Mouse (Mus musculus) adrenal gland, postnatal 10 days (tissue): ENCODE results near the gene Csad. TPM values are rescaled to one million over a fixed set of nuclear protein-coding genes. Genes with fewer than 3 reads are reported as not detected.
A peak's percentile ranks its signal among the peaks of the same experiment; 100 is the strongest.
"Not testable (repeated sequence)": the region's sequence is repeated elsewhere in the genome, so short reads cannot be mapped to it uniquely, and the experiment has no call there.

ENCODE experiments used
- DNase-seq: peaks from one replicate; pipeline ENCODE4 v3.0.0; 2021; ENCODE audit warnings: mixed read lengths
- total RNA-seq, 2 experiments: library from RNA; stranded (reverse); gene quantifications; 2 replicates each; pipeline ENCODE4 v1.2.3; 2021

The Csad gene
- total RNA-seq, 2 experiments from 2014 or later, result 155 to 156 TPM

DNA sequence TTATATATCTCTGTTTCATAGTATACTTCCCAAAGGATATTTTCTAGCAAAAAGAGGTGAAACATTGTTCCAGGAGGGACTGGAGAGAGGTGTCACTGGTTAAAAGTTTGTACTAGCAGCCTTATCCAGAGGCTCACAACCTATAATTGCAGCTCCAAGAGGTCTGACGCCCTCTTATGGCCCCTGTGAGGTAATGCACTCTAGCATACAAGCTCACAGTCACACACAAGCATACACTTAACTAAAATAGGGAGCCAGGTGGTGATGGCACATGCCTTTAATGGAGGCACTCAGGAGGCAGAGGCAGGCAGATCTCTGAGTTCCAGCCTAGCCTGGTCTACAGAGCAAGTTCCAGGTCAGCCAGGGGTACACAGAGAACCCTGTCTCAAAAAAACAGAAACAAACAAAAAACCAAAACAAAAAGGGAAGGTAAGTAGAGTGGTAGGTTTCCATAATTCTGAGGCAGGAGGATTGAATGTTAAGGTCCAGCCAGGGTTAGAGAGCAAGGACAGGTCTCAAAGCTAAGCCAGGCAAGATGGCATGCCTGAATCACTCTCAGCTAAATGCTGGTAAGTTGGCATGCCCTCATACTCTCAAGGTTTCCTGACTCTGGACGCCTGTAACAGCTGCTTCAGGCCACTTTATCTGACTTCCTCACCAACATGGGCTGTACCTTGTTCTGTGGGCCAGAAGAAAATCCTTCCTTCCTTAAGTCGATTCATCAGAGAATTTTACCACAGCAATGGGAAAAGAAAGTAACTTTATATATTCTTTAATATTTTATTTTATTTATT, 40.4 kb downstream of the Csad start:
- DNase-seq, result no peak

DNA sequence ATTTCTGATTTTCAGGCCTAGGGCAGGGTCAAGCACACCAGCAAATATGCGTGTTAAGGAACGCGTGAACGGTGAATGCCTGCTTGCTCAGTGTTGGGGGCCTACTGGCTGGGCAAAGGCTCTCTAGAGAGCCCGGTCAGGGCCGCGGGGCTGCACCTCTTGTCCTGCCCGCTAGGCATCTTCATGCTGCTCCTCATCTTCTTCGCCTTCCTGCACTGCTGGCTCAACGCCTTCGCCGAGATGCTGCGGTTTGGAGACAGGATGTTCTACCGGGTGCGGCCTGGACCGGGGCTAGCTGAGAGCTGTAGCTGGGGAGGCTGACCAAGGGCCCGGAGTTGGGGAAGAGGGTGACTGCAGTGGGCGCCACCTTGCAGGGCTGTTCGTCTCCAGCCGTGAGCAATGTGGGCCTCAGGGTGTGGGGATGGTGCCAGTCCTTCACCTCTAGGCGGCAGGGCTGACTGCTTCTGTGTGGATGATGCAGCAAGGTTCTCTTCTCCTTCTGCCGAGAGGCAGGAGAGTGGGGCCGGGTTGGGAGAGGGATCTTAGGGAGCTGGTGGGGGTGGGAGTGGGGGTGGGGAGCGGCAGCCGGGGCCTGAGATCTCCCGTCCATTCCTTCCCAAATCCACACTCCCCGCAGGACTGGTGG, 44.0 kb downstream of the Csad start:
- no peak for DNase-seq

DNA sequence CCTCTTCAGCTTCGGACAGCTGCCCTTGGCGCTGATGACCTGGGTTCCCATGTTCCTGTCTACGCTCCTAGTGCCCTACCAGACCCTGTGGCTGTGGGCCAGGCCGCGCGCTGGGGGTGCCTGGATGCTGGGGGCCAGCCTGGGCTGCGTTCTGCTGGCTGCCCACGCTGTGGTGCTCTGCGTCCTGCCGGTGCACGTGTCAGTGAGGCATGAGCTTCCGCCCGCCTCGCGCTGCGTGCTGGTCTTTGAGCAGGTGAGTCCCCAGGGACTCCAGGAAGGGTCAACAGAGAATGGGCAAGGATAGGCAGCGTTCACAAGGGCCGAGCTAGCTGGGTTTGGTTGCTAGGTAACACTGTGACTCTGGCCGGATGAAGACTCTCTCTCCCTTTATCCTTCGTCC, 47.7 kb downstream of the Csad start:
- no peak for DNase-seq

DNA sequence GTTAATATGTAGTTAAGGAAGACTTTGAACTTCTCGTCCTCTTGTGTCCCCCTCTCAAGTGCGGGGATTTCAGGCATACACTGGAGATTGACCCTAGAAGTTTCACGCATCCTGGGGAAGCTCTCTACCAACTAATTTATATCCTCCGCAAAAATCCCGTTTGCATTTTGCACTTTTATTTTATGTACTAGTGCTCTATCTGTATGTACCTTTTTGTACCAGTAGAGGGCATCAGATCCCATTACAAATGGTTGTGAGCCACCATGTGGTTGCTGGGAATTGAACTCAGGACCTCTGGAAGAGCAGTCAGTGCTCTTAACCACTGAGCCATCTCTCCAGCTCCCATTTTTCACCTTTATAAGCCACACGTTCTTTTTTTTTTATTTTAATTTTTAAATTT, 49.5 kb downstream of the Csad start:
- DNase-seq, result not testable (repeated sequence)

DNA sequence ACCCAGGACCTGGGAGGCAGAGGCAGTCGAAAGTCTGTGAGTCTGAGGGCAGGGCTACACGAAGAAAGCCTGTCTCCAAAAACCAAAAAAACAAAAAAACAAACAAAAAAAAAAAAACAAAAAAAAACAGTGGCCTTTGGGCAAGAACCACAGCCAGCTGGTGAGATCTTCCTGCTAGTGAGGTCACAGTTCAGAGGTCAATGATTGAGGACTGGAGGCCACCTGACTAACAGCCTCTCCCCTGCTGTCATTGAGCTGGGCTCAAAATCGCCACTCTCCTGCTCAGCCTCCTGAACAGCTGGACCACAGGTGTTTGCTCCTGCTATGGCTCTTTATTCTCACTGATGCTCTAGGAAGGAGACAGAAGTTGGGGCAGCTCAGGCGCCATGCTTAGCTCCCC, 51.9 kb downstream of the Csad start:
- no peak for DNase-seq

DNA sequence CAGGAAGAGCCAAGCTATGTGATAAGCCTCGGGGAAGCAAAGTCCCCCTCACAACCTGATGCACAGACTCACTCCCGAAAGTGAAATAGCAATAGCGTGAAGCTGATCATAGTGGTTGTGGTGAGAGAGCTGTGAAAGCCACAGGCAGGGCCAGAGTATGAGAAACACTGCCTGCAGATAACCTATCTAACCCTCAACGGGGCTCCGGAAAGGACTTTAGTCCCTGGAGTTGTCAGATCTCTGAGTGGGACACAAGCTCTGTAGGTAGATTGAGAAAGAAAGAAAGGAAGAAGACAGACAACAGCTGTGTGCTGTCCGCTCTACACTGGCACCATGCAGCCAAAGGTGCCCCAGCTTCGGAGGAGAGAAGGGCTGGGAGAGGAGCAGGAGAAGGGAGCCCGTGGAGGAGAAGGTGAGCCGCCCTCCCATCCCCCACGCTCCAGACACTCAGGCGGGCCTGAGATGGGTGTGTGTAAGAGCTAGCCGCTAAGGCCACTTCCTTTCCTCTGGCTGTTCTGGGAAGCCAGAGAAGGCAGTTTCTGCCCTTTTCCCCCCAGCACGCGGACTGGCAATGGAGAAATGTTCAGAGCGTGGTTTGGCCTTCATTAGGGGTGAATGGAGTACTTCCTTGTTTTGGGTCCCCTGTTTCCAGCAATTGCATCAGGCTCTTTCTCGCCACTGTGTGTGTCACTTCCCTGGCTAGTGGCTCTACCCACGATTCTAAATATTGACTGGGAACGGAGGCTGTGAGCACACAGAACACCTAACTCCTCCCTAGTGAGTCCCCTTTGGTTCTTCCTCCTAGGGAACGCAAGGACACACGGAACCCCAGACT, 54.0 kb downstream of the Csad start, which contains the start of gene Soat2:
Soat2 (plus strand) TSS at position 226 of the 835 bp plus-strand sequence.
- peak; percentile 48 for DNase-seq

DNA sequence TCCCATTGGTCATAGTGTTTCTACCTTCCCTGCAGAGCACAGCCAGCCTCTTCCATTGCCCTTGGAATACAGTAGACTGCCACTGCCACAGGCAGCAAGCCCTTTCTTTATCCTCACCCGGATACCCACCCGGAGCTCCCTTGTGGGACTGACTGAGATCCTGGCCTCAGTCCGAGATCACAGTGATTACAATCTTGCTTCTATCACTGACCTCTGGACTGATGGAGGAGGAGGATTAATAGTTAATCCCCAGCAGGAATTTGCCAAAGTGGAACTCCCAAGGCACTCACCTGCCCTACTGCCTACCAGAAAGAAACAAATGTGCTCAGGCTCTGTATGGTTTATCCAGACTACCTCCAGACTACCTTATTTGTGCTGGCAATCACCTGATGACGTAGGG, 55.0 kb downstream of the Csad start:
- no peak for DNase-seq

DNA sequence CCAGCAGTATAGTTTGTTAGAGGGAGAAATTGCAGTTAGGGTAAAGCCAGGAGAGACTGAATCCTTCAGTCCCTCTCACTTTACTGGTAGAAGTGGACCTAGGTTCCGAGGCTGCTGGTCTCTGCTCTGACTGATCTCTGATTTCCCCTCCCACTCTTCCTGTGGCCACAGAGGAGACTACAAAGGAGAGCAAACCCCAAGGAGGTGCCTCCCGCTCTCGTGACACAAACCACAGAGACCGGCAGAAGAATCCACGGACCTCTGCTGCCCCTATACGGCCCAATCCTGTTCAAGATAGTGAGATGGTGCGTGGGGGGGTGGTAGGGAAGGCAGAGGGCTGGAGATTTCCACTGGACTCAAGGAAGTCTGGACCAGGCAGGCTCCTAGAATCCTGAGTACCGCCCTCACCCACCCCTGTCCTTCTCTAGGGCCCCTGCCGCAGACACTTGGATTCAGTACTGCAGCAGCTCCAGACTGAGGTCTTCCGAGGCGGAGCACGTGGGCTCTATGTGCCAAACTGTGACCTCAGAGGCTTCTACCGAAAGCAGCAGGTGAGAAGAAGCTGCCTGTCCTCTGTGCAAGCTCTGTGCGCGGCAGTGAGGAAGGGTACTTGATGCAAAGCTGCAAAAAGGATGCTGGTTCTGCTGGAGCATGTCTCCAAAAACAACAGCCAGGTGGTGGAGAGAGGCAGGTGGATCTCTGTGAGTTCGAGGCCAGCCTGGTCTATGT, 56.7 kb downstream of the Csad start:
- DNase-seq, result no peak

DNA sequence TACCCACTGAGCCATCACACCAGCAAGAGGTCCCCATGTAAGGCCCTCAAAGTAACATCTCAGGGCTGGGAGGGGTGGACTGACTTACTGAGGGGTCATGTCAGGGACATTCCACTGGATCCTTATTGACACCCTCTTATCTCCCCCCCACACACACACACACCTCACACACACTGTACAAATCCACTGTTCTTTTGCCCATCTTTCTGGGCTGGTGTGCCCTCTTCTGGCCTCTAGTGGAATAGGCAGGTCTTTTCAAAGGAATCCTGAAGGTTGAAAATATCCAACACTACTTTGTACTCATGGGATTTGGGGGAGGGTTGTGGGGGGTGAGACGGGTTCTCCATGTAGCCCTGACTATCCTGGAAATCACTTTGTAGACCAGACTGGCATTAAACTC, 57.6 kb downstream of the Csad start:
- peak; percentile 55 for DNase-seq

DNA sequence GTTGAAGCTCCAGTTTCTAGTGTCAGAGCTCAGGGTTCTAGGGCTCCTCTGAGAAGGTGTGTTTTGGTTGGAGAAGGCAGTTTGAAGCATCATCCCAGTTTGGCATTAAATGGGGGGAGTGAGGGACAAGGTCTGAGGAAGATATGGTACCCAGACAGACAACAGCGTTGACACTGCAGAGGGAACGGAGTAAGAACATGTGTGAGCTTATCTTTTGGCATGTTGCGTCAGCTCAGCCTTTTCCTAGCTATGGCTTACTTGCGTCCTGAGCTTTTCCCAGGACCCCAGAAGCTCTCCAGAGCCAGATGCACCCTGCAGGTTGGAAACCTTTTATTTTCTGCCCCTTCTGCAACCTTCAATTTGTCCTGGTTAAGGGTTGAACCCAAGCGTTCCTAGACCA, 58.4 kb downstream of the Csad start:
- no peak for DNase-seq

DNA sequence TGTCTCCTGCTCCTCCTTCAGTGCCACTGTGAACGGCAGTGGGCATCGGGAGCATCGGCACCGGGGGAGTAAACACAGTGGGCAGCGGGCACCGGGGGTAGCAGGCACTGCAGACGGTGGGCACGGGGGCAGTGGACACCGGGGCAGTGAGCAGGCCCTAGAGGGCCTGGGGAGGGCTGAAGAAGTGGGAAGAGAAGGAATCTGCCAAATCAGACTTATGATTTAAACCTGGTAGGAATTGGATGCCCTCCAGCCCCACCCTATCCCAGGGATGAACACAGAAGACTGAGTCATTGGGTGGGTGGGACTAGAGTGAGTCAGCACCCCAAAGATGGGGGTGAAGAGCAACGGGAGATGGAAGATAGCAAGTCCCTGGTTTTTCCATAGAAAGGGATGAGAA, 59.2 kb downstream of the Csad start:
- DNase-seq, result peak; percentile 80

DNA sequence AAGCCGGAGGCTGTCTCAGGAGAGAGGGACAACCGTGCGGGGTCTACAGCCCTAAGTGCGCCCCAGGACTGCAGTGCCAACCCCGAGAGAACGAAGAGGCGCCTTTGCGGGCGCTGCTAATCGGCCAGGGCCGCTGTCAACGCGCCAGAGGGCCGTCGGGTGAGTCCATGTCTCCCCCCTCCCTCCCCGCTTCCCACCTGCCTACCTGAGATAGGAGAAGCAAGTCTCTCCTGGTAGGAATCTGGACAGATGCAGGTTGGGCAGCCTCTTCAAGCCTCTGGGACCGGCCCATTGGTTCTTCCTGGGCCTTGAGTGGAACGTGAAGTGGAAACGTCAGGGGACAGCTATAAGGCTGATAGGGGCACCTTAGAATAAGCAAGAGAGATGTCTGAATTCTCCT, 59.8 kb downstream of the Csad start:
- DNase-seq, result no peak

DNA sequence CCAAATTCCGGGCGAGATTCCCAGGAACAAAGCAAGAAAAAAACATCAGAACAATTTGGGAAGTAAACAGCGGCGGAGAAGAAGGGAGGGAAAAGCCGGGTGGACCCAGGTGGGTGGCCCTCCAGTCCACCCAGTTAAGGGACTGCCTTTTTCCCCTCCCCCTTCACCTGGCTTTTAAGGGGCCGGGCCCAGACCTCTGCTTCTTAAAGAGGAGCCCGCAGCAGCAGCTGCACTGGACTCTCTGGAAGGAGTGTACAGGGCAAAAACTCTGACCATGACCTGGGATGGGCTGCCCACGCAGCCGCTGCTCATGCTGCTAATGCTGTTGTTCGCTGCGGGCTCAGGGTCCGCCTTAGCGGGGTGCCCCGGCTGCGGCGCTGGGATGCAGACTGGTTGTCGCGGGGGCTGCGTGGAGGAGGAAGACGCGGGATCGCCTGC, 60.2 kb downstream of the Csad start, which contains the start of gene Igfbp6:
Igfbp6 (plus strand) TSS at position 89 of the 438 bp plus-strand sequence.
- DNase-seq, result peak; percentile 25

DNA sequence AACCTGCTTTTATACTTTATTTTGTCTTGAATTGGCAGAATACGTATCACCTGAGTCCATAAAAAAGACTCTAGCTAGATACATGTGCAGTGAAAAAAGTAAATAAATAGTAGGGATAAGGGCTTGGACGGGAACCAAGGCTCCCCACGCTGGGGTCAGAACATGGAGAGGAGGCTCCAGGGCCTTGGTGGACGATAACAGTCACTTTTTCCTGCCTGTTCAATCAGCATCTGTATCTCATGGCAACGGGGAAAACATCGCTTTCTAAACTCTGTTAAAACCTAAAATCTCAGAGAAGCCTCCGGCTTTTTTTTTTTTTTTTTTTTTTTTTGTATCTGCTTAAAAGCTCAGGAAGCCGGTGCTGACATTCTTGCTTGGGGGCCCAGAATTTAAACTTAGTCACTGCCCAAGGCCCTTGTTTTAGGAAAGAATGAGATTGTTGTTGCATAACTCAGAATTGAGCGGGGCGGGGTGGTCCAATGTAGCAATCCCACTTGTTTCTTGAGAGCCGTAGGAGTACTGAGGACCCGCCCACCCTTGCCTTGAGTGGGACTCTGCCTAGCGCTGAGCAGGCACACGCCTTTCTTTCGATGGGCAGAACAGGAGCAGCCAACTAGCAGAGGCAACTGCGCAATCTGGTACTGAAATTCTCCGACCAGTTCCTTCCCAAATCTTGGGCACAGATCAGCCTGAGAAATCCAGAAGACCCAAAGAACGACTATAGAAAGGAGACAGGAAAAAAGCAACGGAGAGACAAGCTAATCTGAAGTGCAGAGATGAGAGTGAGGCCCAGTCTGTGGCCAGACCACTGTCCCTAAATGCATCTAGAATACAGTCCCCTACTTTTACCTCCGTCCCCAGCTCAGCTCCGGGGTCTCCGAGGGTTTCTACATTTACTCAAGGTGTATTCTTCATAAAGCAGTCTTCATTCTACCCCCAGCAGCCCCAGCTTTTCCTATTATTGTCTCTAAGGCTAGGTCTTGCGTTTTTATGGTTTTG, 61.3 kb downstream of the Csad start:
- peak; percentile 34 for DNase-seq

DNA sequence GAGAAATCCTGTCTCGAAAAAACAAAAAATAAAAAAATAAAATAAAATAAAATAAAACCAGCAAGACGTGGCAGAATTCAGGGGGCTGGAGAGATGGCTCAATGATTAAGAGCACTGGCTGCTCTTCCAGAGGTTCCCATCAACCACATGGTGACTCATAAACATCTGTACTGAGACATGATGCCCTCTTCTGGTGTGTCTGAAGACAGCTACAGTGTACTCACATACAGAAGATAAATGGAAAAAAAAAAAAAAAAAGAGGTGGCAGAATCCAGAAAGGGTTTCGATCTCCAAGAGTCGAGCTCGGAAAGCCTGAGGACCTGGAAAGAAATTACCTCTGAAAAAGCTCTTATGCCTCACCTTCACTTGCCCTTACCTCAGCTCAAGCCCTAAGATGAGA, 63.4 kb downstream of the Csad start:
- DNase-seq, result no peak

DNA sequence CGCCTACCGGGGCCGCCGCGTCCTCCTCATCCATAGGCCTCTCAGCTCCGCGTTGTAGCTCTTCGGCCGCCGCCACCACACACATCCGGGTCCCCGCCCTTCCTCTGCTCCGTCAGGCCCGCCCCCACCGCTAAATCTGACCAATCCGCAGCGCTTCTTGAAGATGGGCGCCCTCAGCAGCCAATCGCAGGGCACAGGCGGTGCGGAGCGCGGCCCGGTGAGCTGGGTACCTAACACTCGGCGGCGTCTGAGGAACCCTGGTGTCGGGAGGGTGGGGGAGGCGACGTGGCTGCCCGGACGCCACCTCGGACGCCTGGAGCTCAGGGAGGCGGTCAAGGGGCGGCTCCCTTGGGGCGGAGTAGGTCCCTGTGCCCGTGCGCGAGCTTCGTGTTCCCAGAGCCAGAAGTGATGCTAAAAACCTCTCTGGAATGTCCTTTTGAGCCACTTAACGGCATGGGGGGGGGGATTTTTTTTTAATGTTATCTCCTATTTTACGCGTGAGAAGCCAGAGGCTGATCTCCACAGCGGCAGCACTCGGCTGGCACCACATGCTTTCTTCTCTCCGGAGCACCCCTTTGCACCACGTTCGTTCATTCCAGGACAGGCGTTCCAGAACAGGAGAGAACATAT, 68.3 kb downstream of the Csad start, which contains the start of gene Spryd3:
Spryd3 (minus strand) TSS at position 106 of the 630 bp plus-strand sequence.
- DNase-seq, result peak; percentile 99

DNA sequence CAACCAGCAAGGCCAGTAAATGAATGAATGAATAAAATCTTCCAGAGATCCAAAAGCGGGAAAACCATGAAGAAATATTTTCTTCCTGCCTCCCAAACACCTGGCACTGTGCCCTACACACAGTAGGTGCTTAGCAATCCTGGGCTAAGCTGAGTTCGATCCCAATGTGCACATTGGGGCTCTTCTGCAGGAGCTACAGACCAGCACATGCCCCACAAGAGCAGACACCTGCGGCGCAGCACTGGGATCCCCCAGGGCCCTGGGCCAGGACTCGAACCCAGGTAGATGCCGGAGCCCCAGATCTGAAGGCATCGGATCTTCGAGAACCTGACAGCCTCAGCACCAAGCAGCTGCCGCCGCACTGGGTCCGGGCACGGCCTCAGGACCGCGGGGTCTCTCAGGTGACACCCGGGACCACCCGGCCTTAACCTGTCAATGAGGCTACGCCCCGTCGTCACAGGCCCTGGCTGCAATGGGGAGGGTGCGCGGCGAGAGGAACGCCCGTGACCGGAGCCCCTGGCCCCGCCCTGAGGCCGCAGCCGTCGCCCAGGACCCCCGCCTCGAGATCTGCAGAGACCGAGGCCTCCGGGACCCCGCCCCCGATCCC, 68.9 kb downstream of the Csad start:
- DNase-seq, result no peak

DNA sequence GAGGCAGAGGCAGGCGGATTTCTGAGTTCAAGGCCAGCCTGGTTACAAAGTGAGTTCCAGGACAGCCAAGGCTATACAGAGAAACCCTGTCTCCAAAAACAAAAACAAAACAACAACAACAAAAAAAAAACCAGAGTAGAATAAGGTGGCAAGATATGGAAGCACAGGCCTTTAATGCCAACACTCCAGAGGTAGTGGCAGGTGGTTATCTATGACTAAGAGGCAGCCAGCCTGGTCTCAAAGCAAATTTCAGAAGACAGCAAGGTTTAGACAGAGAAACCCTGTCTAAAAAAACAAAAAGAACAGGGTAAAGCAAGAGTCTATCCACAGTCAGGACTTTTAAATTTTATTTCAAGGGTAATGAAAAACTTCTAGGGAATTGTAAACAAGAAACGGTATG, 69.8 kb downstream of the Csad start:
- DNase-seq, result no peak

DNA sequence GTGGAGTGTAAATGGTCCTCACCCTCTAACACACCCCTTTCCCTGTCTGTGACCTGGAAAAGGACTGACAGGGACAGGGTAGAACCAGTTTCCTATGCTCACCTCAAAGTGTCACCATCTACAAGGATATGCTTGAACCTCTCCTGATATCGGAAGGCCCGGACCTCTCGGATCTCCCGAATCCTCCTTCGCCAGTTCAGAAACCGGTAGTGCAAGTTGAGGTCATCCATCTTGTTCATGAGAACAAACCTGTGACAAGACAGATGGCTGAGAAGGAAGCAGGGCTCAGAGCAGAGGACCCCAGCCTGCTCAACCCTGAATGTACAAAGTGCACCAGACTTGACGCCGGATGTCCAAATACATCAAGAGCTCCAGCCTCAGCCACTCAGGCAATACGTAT, 71.2 kb downstream of the Csad start:
- no peak for DNase-seq
